Mouse (Mus musculus) megakaryocyte-erythroid progenitor cell, adult 5 weeks (primary cell): ENCODE data around the gene H2-Q6. TPM values are rescaled to one million over a fixed set of nuclear protein-coding genes. Genes with fewer than 3 reads are reported as not detected.

Experiments used
- polyA plus RNA-seq: library from polyadenylated mRNA; stranded (reverse); fragments of >175 nt; gene quantifications from 2 replicates; pipeline ENCODE4 v1.2.3, GENCODE M21; 2012

The H2-Q6 gene
- polyA plus RNA-seq: 207 and 337 TPM in 2 replicates

GRCm38 (mm10) chr17:35424624-35425416 lies at the start of gene H2-Q6:
H2-Q6 (plus strand) TSS chr17:35424850.

GRCm38 (mm10) chr17:35379369-35379728 lies 45.3 kb upstream of the H2-Q6 start, which contains the start of gene H2-Q4:
H2-Q4 (plus strand) TSS chr17:35379617.

GRCm38 (mm10) chr17:35438885-35439284 lies 14.2 kb downstream of the H2-Q6 start, which contains the start of gene H2-Q7:
H2-Q7 (plus strand) TSS chr17:35439155.

GRCm38 (mm10) chr17:35469842-35470751 lies 45.4 kb downstream of the H2-Q6 start, which contains the start of gene H2-Q10:
H2-Q10 (plus strand) TSS chr17:35470089.

Other genes starting within 250 kb of the H2-Q6 start
- gene Aif1, start 248.8 kb upstream of the H2-Q6 start, polyA plus RNA-seq: 3.5 and 4.0 TPM in 2 replicates
- gene Lst1, start 236.4 kb upstream of the H2-Q6 start, polyA plus RNA-seq: 3.8 and 6.6 TPM in 2 replicates
- gene Ltb, start 230.4 kb upstream of the H2-Q6 start, polyA plus RNA-seq: 14.0 and 15.6 TPM in 2 replicates
- gene Tnf, start 222.8 kb upstream of the H2-Q6 start, polyA plus RNA-seq: 12.8 and 21.1 TPM in 2 replicates
- 0.10 and 0.22 TPM in 2 replicates for gene Lta, start 219.5 kb upstream of the H2-Q6 start, polyA plus RNA-seq
- not detected in 2 replicates for gene Gm16181, start 204.0 kb upstream of the H2-Q6 start, polyA plus RNA-seq
- gene Atp6v1g2, start 191.2 kb upstream of the H2-Q6 start, polyA plus RNA-seq: 5.5 and 9.2 TPM in 2 replicates
- gene Nfkbil1, start 189.1 kb upstream of the H2-Q6 start, polyA plus RNA-seq: 42.2 and 43.8 TPM in 2 replicates
- gene Ddx39b, start 183.1 kb upstream of the H2-Q6 start, polyA plus RNA-seq: 404 and 440 TPM in 2 replicates
- gene H2-D1, start 162.1 kb upstream of the H2-Q6 start, polyA plus RNA-seq: 854 and 953 TPM in 2 replicates
- not detected in 2 replicates for gene H2-Q1, start 104.4 kb upstream of the H2-Q6 start, polyA plus RNA-seq
- not detected in 2 replicates for gene H2-Q2, start 82.6 kb upstream of the H2-Q6 start, polyA plus RNA-seq
- 178 and 252 TPM in 2 replicates for gene H2-Q4, start 45.2 kb upstream of the H2-Q6 start, polyA plus RNA-seq
- 180 and 308 TPM in 2 replicates for gene H2-Q7, start 14.3 kb downstream of the H2-Q6 start, polyA plus RNA-seq
- 2.5 and 3.2 TPM in 2 replicates for gene H2-Q10, start 45.2 kb downstream of the H2-Q6 start, polyA plus RNA-seq
- not detected in 2 replicates for gene Pou5f1, start 81.2 kb downstream of the H2-Q6 start, polyA plus RNA-seq
- 38.9 and 42.3 TPM in 2 replicates for gene Tcf19, start 92.0 kb downstream of the H2-Q6 start, polyA plus RNA-seq
- 14.8 and 25.7 TPM in 2 replicates for gene Cchcr1, start 92.2 kb downstream of the H2-Q6 start, polyA plus RNA-seq
- gene Psors1c2, start 108.4 kb downstream of the H2-Q6 start, polyA plus RNA-seq: 0.57 and 0.73 TPM in 2 replicates
- not detected in 2 replicates for gene Cdsn, start 127.3 kb downstream of the H2-Q6 start, polyA plus RNA-seq
- not detected in 2 replicates for gene 2300002M23Rik, start 142.6 kb downstream of the H2-Q6 start, polyA plus RNA-seq
- gene Sfta2, start 176.7 kb downstream of the H2-Q6 start, polyA plus RNA-seq: not detected in 2 replicates
- not detected in 2 replicates for gene Gm9573, start 201.8 kb downstream of the H2-Q6 start, polyA plus RNA-seq
- not detected in 2 replicates for gene Mucl3, start 218.8 kb downstream of the H2-Q6 start, polyA plus RNA-seq
- 112 TPM in 2 replicates for gene Vars2, start 242.7 kb downstream of the H2-Q6 start, polyA plus RNA-seq
- 41.9 and 44.9 TPM in 2 replicates for gene Gtf2h4, start 248.9 kb downstream of the H2-Q6 start, polyA plus RNA-seq